Mouse (Mus musculus) liver, embryonic 14.5 days (tissue): ENCODE measurements around the gene Pln.

Experiments used
- CTCF ChIP-seq: IDR thresholded peaks from 2 replicates; pipeline ENCODE4 v1.5.1; 2016; ENCODE audit warnings: antibody characterized with exemption, low read depth, control low read depth
- EP300 ChIP-seq: IDR thresholded peaks from 2 replicates; pipeline ENCODE4 v1.6.1; 2016; ENCODE audit warnings: antibody characterized with exemption, low read depth

DNA sequence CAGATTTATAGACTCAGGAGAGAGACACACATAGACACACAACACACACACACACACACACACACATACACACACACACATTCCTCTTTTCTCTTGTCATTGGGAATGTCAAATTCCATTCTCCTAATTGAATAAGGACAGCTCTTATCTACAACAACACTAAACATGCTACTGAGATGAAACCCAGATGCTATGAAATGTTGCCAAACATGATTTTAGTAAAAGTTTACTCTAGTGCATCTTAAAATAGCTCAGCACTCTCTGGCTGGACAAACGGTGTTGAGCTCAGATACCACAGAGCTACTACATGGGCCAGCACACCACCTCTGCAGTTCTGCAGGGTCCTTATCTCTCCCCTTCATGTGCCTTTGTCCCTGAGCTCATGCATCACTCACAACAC, 12.8 kb upstream of the Pln start:
- TF ChIP-seq EP300: peak; percentile 44
- TF ChIP-seq CTCF: no peak
